Mouse (Mus musculus) thymus, adult 2 months (tissue): ENCODE measurements around the gene Sgk1.

Experiments used
- CTCF ChIP-seq: fragments of 200-500 bp; IDR thresholded peaks from 2 replicates; pipeline ENCODE4 v1.5.1; 2012; ENCODE audit warnings: mild to moderate bottlenecking, control low read depth, low read length, moderate library complexity, borderline replicate concordance; ENCODE audit not compliant: control insufficient read depth, poor library complexity, insufficient read depth; ENCODE audit errors: extremely low read depth
- POLR2A ChIP-seq: fragments of 200-500 bp; IDR thresholded peaks from 2 replicates; pipeline ENCODE4 v1.6.1; 2012; ENCODE audit warnings: mild to moderate bottlenecking, low read length, control low read depth, moderate library complexity; ENCODE audit not compliant: control insufficient read depth, poor library complexity, insufficient read depth; ENCODE audit errors: extremely low read depth

DNA sequence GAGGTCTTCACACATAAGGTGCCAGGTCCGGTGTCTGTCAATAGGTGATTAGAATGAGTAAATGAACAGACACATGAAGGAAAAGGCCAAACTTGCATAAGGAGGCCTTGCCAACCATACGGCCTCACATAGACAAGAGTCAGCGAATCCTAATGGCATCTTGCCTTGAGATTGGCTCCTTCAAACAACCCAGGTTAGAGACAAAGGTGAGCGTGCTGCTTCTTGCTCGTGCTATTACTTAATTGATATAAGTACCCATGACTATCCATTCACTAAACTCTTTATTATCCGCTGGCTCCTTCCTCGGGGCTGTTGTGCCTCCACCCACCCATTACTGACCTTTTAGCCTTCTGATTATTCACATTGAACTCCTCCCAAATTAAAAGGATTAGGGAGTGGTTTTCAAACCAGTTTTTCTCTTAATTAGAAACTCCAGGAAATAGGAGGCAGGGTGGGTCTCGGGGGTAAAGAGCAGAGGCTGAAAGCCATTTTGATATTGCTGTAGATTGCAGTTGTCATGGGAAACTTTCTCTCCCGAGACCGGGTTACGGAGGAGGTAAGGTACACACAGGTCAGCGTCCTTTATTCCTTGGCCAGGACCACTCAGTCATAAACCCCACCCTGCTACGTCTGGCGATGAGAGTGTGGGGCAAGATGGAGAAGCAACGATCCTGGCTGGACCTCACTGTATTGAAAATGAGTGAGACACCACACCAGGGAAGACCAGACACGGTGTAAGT lies 33.9 kb upstream of the Sgk1 start:
- TF ChIP-seq CTCF = no peak
- no peak for TF ChIP-seq POLR2A
